Mouse (Mus musculus) effector memory CD4-positive, alpha-beta T cell, adult 5 months (primary cell): ENCODE results near the gene Gjd3. TPM values are rescaled to one million over a fixed set of nuclear protein-coding genes. Genes with fewer than 3 reads are reported as not detected.

Source experiments
- polyA plus RNA-seq: library from polyadenylated mRNA; unstranded; fragments of 100-300 nt; shearing (Covaris generic); gene quantifications from one replicate; pipeline ENCODE4 v1.2.1, GENCODE M21; 2017

Gene Gjd3
- polyA plus RNA-seq: not detected

GRCm38 (mm10) chr11:98982773-98983133 is at the start of gene Gjd3:
Gene Gjd3 (minus strand): TSS chr11:98983016.

GRCm38 (mm10) chr11:99023500-99024467 is 41.0 kb upstream of the Gjd3 start, which contains the start of gene Top2a:
Gene Top2a (minus strand): TSS chr11:99024189.

Other genes starting within 250 kb of the Gjd3 start
- gene Thra, start 242.4 kb downstream of the Gjd3 start, polyA plus RNA-seq: 5.7 TPM
- gene Nr1d1, start 207.7 kb downstream of the Gjd3 start, polyA plus RNA-seq: 9.3 TPM
- 21.3 TPM for gene Msl1, start 187.5 kb downstream of the Gjd3 start, polyA plus RNA-seq
- 84.8 TPM for gene Casc3, start 178.1 kb downstream of the Gjd3 start, polyA plus RNA-seq
- gene Rapgefl1, start 146.2 kb downstream of the Gjd3 start, polyA plus RNA-seq: 0.26 TPM
- 5.6 TPM for gene Wipf2, start 119.4 kb downstream of the Gjd3 start, polyA plus RNA-seq
- gene Cdc6, start 75.2 kb downstream of the Gjd3 start, polyA plus RNA-seq: 0.52 TPM
- gene Rara, start 55.2 kb downstream of the Gjd3 start, polyA plus RNA-seq: 44.3 TPM
- gene Top2a, start 41.2 kb upstream of the Gjd3 start, polyA plus RNA-seq: 4.4 TPM
- 1.2 TPM for gene Igfbp4, start 58.2 kb upstream of the Gjd3 start, polyA plus RNA-seq
- not detected for gene Tns4, start 106.3 kb upstream of the Gjd3 start, polyA plus RNA-seq
- 465 TPM for gene Ccr7, start 172.1 kb upstream of the Gjd3 start, polyA plus RNA-seq
- gene Smarce1, start 248.0 kb upstream of the Gjd3 start, polyA plus RNA-seq: 181 TPM